Mouse (Mus musculus) kidney, adult 2 months (tissue): ENCODE measurements around the gene Cnpy2. TPM values are rescaled to one million over a fixed set of nuclear protein-coding genes. Genes with fewer than 3 reads are reported as not detected.
A peak's percentile ranks its signal among the peaks of the same experiment; 100 is the strongest.
"Not testable (repeated sequence)": the region's sequence is repeated elsewhere in the genome, so short reads cannot be mapped to it uniquely, and the experiment has no call there.

Experiments
- DNase-seq: peaks from one replicate; pipeline ENCODE4 v3.0.0; 2021
- H3K27ac ChIP-seq: fragments of 200-500 bp; 2 replicates; pipeline ENCODE4 v1.5.1; 2012; ENCODE audit warnings: low read depth, low read length, control low read depth, inconsistent platforms; ENCODE audit not compliant: insufficient read depth
- H3K27me3 ChIP-seq: fragments of 200-500 bp; replicated peaks from 2 replicates; pipeline ENCODE4 v1.6.1; 2012; ENCODE audit warnings: mild to moderate bottlenecking, moderate library complexity, low read length, inconsistent platforms; ENCODE audit not compliant: control insufficient read depth, insufficient read depth
- H3K36me3 ChIP-seq: fragments of 200-500 bp; 2 replicates; pipeline ENCODE4 v1.6.1; 2012; ENCODE audit warnings: mild to moderate bottlenecking, moderate library complexity, low read length, inconsistent platforms; ENCODE audit not compliant: control insufficient read depth, insufficient read depth
- H3K4me1 ChIP-seq: fragments of 200-500 bp; 2 replicates; pipeline ENCODE4 v1.6.1; 2011; ENCODE audit warnings: low read length; ENCODE audit not compliant: control insufficient read depth, insufficient read depth
- H3K4me3 ChIP-seq: fragments of 200-500 bp; 2 replicates; pipeline ENCODE4 v1.5.1; 2011; ENCODE audit warnings: mild to moderate bottlenecking, low read depth, low read length, control low read depth; ENCODE audit not compliant: insufficient read depth
- CTCF ChIP-seq: fragments of 200-500 bp; conservative IDR thresholded peaks from 2 replicates; pipeline ENCODE4 v1.5.1; 2011; ENCODE audit warnings: low read depth, mild to moderate bottlenecking, control low read depth, low read length, moderate library complexity, mixed read lengths; ENCODE audit not compliant: insufficient read depth, insufficient read length
- POLR2A ChIP-seq: fragments of 200-500 bp; IDR thresholded peaks from one replicate; pipeline ENCODE4 v1.6.1; 2011; ENCODE audit warnings: low read depth, low read length, control low read depth
- WGBS: fragments of 180-500 bp; shearing (Covaris S2); methylation state at CpG from one replicate; pipeline ENCODE4 v1.1.7; 2018; 5-methylcytosine and 5-hydroxymethylcytosine counted together
- polyA plus RNA-seq: library from polyadenylated mRNA; depleted of rRNA; stranded (reverse); fragments of >200 nt; gene quantifications from 2 replicates; pipeline ENCODE4 v1.2.3, GENCODE M21; 2012; rRNA removed

Gene Cnpy2
- 90.8 and 118 TPM in 2 replicates for polyA plus RNA-seq

DNA sequence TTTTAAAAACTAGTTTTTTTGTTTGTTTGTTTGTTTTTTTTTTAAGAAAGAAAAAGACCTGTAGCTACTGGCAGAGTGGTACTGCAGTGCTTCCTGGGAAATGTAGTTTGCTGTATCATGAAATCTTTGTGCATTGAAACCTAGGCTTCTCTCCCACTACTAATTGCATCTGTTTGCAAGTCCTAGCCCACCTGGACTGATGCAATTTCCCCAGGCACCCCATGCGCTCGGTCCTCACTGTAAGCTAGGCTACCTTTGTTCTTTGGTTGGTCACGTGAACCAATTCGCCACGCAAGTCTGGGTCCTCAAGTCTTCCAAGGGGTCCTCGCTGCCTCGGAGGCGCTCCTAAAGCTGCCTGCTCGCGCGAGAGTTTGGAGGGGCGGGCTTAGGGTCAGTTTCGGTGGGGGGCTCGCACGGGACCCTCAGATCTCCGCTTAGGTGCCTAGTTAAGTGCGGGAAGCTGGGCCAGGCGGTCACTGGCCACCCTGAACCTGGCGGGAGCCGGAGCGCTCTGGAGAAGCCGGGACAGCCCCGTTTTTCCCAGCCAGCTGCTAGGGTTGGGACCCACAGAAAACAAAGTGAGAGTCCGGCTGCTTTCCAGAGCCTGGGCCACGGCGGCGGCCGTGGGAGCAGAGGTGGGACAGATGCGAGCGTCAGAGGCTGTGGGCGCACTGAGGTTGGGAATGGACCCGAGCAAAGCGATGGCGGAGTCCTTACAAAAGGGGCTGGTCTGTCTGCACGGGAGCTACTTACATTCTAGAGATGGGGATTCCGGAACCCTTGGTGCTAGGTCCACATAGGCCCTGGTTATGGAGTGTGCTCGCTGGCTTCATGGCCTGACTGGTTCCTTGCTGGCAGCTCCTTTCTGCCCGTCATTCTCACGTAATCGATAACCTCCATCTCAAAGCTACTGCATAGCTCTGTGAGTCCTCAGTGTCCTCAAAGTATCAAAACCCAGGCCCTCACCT lies at the start of gene Cnpy2:
Gene Cnpy2 (plus strand): TSS at position 319 of the 968 bp plus-strand sequence.
- peaks cover 3% of the 10 kb centered on the region; the same call in 1 of the 2 replicates for H3K36me3 ChIP-seq

DNA sequence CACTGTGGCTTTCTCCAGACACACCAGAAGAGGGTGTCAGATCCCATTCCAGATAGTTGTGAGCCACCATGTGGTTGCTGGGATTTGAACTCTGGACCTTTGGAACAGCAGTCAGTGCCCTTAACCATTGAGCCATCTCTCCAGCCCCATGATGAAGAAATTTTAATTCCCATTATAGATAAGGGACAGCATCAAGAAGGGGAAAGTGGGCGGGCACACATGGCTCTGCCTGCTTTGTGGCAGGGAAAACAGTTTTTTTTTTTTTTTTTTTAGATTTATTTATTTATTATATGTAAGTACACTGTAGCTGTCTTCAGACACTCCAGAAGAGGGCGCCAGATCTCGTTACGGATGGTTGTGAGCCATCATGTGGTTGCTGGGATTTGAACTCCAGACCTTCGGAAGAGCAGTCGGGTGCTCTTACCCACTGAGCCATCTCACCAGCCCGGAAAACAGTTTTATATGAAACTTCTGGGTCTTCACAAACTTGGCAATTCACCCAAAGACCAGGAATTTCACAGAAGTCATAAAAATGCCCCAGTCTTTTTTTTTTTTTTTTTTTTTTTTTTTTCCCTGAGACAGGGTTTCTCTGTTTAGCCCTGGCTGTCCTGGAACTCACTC lies 49.3 kb upstream of the Cnpy2 start:
- not testable (repeated sequence) for H3K4me1 ChIP-seq, H3K36me3 ChIP-seq, DNase-seq, H3K27me3 ChIP-seq, H3K4me3 ChIP-seq, H3K27ac ChIP-seq
- 89% methylated on average over 7 of the region's 7 CpGs for WGBS

More for the DNA sequence above, at the start of gene Cnpy2:
- under 1% methylated on average over 40 of the region's 40 CpGs for WGBS
- TF ChIP-seq POLR2A (no peak), CTCF (no peak)
- peak; percentile 91 for DNase-seq
- Histone ChIP-seq H3K4me1 (peaks cover 8% of the 10 kb centered on the region; the same call in 1 of the 2 replicates), H3K27ac (peak within 1 kb of the TSS; percentile 97), H3K4me3 (peak within 1 kb of the TSS; percentile 96), H3K27me3 (no peaks in the 10 kb centered on the region)

DNA sequence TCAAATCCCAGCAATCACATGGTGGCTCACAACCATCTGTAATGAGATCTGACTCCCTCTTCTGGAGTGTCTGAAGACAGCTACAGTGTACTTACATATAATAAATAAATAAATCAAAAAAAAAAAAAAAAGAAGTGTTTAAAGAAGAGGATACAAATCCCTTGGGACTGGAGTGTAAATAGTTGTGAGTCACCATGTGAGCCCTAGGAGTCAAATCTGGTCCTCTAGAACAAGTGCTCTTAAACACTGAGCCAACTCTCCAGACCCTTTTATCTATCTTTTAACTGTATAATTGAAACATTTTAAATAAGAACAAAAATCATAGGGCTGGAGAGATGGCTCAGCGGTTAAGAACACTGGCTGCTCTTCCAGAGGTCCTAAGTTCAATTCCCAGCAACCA lies 46.9 kb upstream of the Cnpy2 start:
- not testable (repeated sequence) for H3K4me3 ChIP-seq, H3K36me3 ChIP-seq, DNase-seq, H3K27ac ChIP-seq, H3K27me3 ChIP-seq, H3K4me1 ChIP-seq
- WGBS: 83% methylated on average over 1 of the region's 1 CpGs

DNA sequence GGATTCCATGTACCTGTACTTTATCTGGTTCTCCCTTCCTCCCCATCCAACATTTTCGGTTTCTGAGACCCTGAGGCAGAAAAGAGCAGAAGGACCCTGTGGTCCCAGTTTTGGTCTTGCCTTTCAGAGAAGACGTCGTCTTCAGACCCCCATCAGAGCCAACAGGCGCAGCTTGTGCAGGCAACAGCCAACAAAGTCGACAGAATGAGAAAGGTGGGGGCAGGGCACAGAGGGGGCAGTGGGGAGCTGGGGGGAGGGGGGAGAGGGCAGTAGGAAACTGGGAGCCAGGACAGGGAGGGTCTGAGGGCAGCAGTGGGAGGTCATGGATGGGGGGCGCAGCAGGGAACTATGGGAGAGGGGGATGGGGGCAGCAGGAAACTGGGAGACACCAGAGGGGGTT lies 44.1 kb upstream of the Cnpy2 start:
- Histone ChIP-seq H3K27me3 (no peaks in the 10 kb centered on the region), H3K4me3 (no peak overlapping the region), H3K36me3 (peaks cover 1% of the 10 kb centered on the region), H3K27ac (no peak overlapping the region), H3K4me1 (peaks cover 2% of the 10 kb centered on the region)
- 72% methylated on average over 6 of the region's 6 CpGs for WGBS
- TF ChIP-seq POLR2A (no peak), CTCF (no peak)
- DNase-seq: no peak

DNA sequence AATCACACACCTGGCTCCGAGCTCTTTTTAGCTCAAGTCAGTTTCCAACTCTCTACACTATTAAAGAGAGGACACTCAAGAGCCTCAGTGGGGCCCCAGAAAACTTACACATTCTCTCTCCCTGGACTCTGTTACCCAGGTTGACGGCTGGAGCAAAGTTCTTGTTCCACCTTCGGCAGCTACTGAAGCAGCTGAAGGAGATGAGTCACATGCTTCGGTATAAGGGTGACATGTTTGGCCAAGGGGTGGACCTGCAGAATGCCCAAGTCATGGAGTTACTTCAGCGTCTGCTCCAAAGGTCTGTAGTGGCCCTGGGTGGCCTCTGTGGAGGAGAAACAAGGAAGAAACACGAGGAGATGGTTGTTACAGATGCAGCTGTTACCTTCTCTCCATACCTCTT lies 41.3 kb upstream of the Cnpy2 start:
- Histone ChIP-seq H3K4me3 (no peak overlapping the region), H3K4me1 (peaks cover 3% of the 10 kb centered on the region), H3K36me3 (peaks cover 1% of the 10 kb centered on the region), H3K27ac (no peak overlapping the region), H3K27me3 (no peaks in the 10 kb centered on the region)
- DNase-seq: peak; percentile 66
- TF ChIP-seq POLR2A (no peak), CTCF (no peak)
- 61% methylated on average over 6 of the region's 6 CpGs for WGBS

DNA sequence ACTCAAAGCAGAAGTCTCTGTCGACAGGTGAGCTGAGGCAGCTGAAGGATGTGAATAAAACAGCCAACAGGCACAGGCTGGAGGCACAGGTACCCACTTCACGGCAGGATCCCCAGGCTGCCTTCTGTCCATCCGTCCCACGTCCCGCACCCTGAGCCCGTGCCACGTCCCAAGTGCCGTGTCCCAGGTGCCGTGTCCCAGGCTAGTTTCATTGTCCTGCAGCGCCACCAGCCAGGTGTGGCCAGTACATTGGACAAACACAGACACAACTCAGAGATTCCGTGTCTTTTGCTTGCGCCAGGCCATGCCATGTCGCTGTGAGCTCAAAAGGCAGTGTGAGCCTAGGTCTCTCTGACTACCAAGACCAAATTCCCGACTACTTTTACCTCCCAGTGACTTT lies 40.6 kb upstream of the Cnpy2 start:
- no peak for DNase-seq
- H3K4me1 ChIP-seq: peaks cover 3% of the 10 kb centered on the region
- H3K27me3 ChIP-seq: no peaks in the 10 kb centered on the region
- peaks cover 1% of the 10 kb centered on the region for H3K36me3 ChIP-seq
- no peak overlapping the region for H3K27ac ChIP-seq
- H3K4me3 ChIP-seq: no peak overlapping the region
- no peak for TF ChIP-seq POLR2A
- TF ChIP-seq CTCF: no peak
- 92% methylated on average over 14 of the region's 14 CpGs for WGBS

DNA sequence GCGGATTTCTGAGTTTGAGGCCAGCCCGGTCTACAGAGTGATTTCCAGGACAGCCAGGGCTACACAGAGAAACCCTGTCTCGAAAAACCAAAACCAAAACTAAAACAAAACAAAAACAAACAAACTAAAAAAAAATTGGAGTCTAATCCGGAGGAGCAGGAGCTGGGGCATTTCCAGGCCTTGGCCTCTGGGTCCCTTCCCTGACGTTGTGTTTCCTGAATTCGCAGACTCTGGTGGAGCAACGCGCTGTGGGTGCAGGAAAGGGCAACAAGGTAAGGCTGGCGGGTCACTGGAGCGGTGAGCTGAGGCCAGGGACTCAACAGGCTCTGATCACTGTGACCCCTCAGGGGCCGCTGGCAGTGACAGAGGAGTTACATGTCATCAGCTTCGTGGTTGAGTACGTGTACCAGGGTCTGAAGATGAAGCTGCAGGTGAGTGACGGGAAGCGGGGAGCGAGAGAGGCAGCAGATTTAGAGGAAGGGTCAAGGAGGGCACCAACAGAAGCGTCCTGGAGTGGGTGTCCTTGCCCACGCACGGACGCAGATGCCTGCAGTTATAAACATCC lies 39.3 kb upstream of the Cnpy2 start:
- DNase-seq: peak; percentile 54
- Histone ChIP-seq H3K27ac (peak overlapping the region; percentile 53), H3K27me3 (no peaks in the 10 kb centered on the region), H3K36me3 (peaks cover 1% of the 10 kb centered on the region), H3K4me3 (no peak overlapping the region), H3K4me1 (peaks cover 3% of the 10 kb centered on the region)
- TF ChIP-seq POLR2A (no peak), CTCF (no peak)
- WGBS: 72% methylated on average over 20 of the region's 20 CpGs
